Mouse (Mus musculus): ENCODE data around the gene Etv6. TPM values are rescaled to one million over a fixed set of nuclear protein-coding genes. Genes with fewer than 3 reads are reported as not detected.

The Etv6 gene
- polyA plus RNA-seq, 1 experiment = 10.5 TPM

- H3K4me3 ChIP-seq (ENCODE audit: insufficient read depth, low read depth, low read length) = no peak overlapping the region
- peaks cover 15% of the 10 kb centered on the region for H3K4me1 ChIP-seq (ENCODE audit: control insufficient read depth, insufficient read depth, insufficient read length, low read length)
- no peak overlapping the region for H3K27ac ChIP-seq (replicated peaks; ENCODE audit: low read depth, low read length)
Measured at GRCm38 (mm10) chr6:134217747-134218146, 182.2 kb downstream of the Etv6 start.

- Histone ChIP-seq H3K4me1 (ENCODE audit: control insufficient read depth, insufficient read depth, insufficient read length, low read length) (peaks cover 15% of the 10 kb centered on the region), H3K27ac (replicated peaks; ENCODE audit: low read depth, low read length) (no peak overlapping the region), H3K4me3 (ENCODE audit: insufficient read depth, low read depth, low read length) (no peak overlapping the region)
Measured at GRCm38 (mm10) chr6:134218441-134218840, 182.9 kb downstream of the Etv6 start.

DNA sequence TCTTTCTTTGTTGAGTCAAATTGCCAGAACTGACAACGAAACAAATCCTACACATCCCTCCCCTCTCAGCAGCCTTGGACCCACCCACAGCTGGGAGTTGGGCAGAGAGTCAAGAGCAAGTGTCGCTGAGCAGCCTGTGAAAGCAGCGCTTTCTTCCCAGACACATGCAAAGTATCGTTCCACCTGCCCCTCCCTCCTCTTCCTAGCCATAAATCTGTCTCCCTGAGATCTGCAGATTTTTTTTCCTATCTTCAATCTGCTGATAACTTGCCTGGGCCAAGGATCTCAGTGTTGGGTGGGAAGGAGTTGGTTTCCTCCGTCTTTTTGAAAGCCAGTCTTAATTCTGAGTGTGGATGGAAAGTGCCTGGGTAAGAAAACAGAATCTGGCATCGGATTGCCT, 183.9 kb downstream of the Etv6 start:
- peaks cover 15% of the 10 kb centered on the region for H3K4me1 ChIP-seq (ENCODE audit: control insufficient read depth, insufficient read depth, insufficient read length, low read length)
- H3K4me3 ChIP-seq (ENCODE audit: insufficient read depth, low read depth, low read length) = no peak overlapping the region
- 0 out of 2 replicates have a peak overlapping the region, but pooled peaks have one; percentile 70 for H3K27ac ChIP-seq (replicated peaks; ENCODE audit: low read depth, low read length)

DNA sequence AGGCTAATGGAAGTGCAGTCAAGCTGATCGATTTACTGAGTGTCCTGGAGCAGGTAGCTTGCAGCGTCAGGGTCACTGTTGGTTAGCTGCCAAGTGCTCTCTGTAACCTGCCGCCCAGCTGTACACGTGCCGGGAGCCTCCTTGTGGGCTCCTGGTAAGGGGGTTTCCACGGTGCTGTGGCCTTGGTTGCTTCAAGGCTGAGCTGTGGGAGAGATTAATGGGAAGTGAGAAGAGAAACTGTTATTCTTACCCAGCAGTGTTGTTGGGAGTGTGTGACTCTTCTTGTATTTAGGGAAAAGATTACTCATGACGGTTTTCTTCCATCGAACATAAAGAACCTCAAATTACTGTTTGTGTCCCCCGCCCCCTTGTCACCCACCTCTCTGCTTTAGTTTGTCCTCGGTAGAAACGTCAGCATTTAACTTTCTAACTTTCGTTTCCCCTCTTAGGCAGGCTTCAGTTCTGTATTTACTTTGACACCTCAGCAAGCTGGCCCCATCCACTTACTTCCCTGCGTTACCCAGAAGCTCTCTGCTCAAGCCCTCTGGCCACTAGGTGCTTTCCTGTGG, 184.8 kb downstream of the Etv6 start:
- Histone ChIP-seq H3K27ac (replicated peaks; ENCODE audit: low read depth, low read length) (peak overlapping the region; percentile 70), H3K4me1 (ENCODE audit: control insufficient read depth, insufficient read depth, insufficient read length, low read length) (peaks cover 15% of the 10 kb centered on the region), H3K4me3 (ENCODE audit: insufficient read depth, low read depth, low read length) (no peak overlapping the region)

GRCm38 (mm10) chr6:134222248-134222929, 186.9 kb downstream of the Etv6 start:
- peaks cover 15% of the 10 kb centered on the region for H3K4me1 ChIP-seq (ENCODE audit: control insufficient read depth, insufficient read depth, insufficient read length, low read length)
- peak overlapping the region; percentile 42; the same call in 1 of the 2 replicates for H3K27ac ChIP-seq (replicated peaks; ENCODE audit: low read depth, low read length)
- H3K4me3 ChIP-seq (ENCODE audit: insufficient read depth, low read depth, low read length) = no peak overlapping the region

GRCm38 (mm10) chr6:134225564-134225963, 190.1 kb downstream of the Etv6 start:
- no peak overlapping the region for H3K27ac ChIP-seq (replicated peaks; ENCODE audit: low read depth, low read length)
- H3K4me3 ChIP-seq (ENCODE audit: insufficient read depth, low read depth, low read length) = no peak overlapping the region

GRCm38 (mm10) chr6:134226349-134227169, 191.1 kb downstream of the Etv6 start:
- H3K4me1 ChIP-seq (ENCODE audit: control insufficient read depth, insufficient read depth, insufficient read length, low read length) = peaks cover 7% of the 10 kb centered on the region
- no peak overlapping the region for H3K27ac ChIP-seq (replicated peaks; ENCODE audit: low read depth, low read length)
- no peak overlapping the region for H3K4me3 ChIP-seq (ENCODE audit: insufficient read depth, low read depth, low read length)

More at GRCm38 (mm10) chr6:134225564-134225963, 190.1 kb downstream of the Etv6 start:
- H3K4me1 ChIP-seq (ENCODE audit: control insufficient read depth, insufficient read depth, insufficient read length, low read length) = peaks cover 7% of the 10 kb centered on the region

- Histone ChIP-seq H3K4me1 (ENCODE audit: control insufficient read depth, insufficient read depth, insufficient read length, low read length) (no peaks in the 10 kb centered on the region), H3K27ac (replicated peaks; ENCODE audit: low read depth, low read length) (no peak overlapping the region), H3K4me3 (ENCODE audit: insufficient read depth, low read depth, low read length) (no peak overlapping the region)
Measured at GRCm38 (mm10) chr6:134236311-134236710, 200.8 kb downstream of the Etv6 start.

DNA sequence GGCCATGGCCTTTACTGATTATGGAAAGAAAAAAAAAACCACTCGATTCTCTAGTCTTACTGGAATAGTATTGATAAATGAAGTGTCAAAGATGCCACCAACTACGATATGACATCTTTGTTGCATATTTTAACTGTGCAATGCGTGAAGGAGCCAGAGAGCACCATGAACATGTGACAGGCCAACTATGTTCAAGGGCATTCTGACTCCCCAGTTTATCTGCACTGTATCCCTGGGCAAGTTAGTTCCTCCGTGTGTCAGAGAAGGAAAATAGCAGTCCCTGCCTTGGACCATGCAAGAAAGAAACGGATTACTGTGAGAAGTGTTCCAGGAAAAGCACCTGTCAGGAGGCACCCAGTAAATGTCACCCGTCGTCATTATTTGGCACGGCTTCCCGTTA, 203.0 kb downstream of the Etv6 start:
- no peak overlapping the region for H3K27ac ChIP-seq (replicated peaks; ENCODE audit: low read depth, low read length)
- H3K4me3 ChIP-seq (ENCODE audit: insufficient read depth, low read depth, low read length) = no peak overlapping the region
- H3K4me1 ChIP-seq (ENCODE audit: control insufficient read depth, insufficient read depth, insufficient read length, low read length) = peaks cover 6% of the 10 kb centered on the region; the same call in 1 of the 2 replicates

- H3K4me3 ChIP-seq (ENCODE audit: insufficient read depth, low read depth, low read length) = no peak overlapping the region
Measured at GRCm38 (mm10) chr6:134240988-134241387, 205.5 kb downstream of the Etv6 start.

GRCm38 (mm10) chr6:134243119-134243518, 207.6 kb downstream of the Etv6 start:
- H3K4me1 ChIP-seq (ENCODE audit: control insufficient read depth, insufficient read depth, insufficient read length, low read length) = peaks cover 11% of the 10 kb centered on the region; the same call in 1 of the 2 replicates
- H3K27ac ChIP-seq (replicated peaks; ENCODE audit: low read depth, low read length) = peak overlapping the region; percentile 64
- peak overlapping the region; percentile 12 for H3K4me3 ChIP-seq (ENCODE audit: insufficient read depth, low read depth, low read length)

More at GRCm38 (mm10) chr6:134240988-134241387, 205.5 kb downstream of the Etv6 start:
- no peak overlapping the region for H3K27ac ChIP-seq (replicated peaks; ENCODE audit: low read depth, low read length)
- peaks cover 11% of the 10 kb centered on the region; the same call in 1 of the 2 replicates for H3K4me1 ChIP-seq (ENCODE audit: control insufficient read depth, insufficient read depth, insufficient read length, low read length)

GRCm38 (mm10) chr6:134243546-134243945, 208.0 kb downstream of the Etv6 start:
- peak overlapping the region; percentile 64 for H3K27ac ChIP-seq (replicated peaks; ENCODE audit: low read depth, low read length)
- H3K4me3 ChIP-seq (ENCODE audit: insufficient read depth, low read depth, low read length) = peak overlapping the region; percentile 12
- H3K4me1 ChIP-seq (ENCODE audit: control insufficient read depth, insufficient read depth, insufficient read length, low read length) = peaks cover 11% of the 10 kb centered on the region; the same call in 1 of the 2 replicates

- Histone ChIP-seq H3K4me1 (ENCODE audit: control insufficient read depth, insufficient read depth, insufficient read length, low read length) (peaks cover 11% of the 10 kb centered on the region; the same call in 1 of the 2 replicates), H3K4me3 (ENCODE audit: insufficient read depth, low read depth, low read length) (no peak overlapping the region), H3K27ac (replicated peaks; ENCODE audit: low read depth, low read length) (peak overlapping the region; percentile 49)
Measured at GRCm38 (mm10) chr6:134244071-134244470, 208.6 kb downstream of the Etv6 start.

DNA sequence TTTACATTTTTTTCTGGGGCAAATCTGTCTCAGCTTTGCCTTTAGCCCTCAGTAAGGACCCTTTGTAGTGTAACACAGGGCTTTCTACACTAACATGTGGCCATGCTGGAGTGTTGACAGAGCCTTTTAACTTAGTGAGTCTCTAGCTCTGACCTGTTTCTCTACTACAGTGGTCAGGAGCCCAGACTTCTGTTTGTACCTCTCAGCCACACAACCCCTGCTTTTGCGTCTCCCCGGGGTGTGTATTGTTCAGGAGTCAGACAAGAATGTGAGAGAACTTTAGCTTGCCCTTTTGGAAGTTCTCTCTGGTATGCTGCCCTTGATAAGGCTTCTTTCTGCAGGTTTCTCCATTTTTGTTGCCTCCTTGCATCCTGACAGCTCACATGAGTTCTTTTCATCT, 210.6 kb downstream of the Etv6 start:
- Histone ChIP-seq H3K4me3 (ENCODE audit: insufficient read depth, low read depth, low read length) (no peak overlapping the region), H3K27ac (replicated peaks; ENCODE audit: low read depth, low read length) (no peak overlapping the region)

DNA sequence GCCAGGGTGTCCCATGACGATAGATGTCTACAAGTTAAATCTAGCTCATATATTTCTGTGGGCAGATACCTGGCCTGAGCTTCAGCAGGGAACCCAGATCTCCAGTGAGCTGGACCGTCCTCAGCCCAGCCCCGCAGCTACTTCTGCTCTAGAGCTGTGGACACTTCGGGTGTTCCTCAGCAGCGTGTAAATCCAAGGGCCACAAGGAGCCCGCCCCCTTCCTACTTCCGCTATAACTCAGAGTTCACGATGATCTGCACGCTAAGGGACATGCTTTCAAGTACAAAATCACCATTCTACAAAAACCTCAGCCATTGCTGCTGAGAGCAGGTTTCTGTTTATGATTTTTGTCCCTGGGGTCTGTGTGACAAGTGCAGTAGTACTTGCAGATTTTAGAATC, 211.8 kb downstream of the Etv6 start:
- peaks cover 11% of the 10 kb centered on the region; the same call in 1 of the 2 replicates for H3K4me1 ChIP-seq (ENCODE audit: control insufficient read depth, insufficient read depth, insufficient read length, low read length)
- peak overlapping the region; percentile 7; the same call in 1 of the 2 replicates for H3K27ac ChIP-seq (replicated peaks; ENCODE audit: low read depth, low read length)
- no peak overlapping the region for H3K4me3 ChIP-seq (ENCODE audit: insufficient read depth, low read depth, low read length)

More for the DNA sequence above, 210.6 kb downstream of the Etv6 start:
- H3K4me1 ChIP-seq (ENCODE audit: control insufficient read depth, insufficient read depth, insufficient read length, low read length) = peaks cover 11% of the 10 kb centered on the region; the same call in 1 of the 2 replicates

All from brown adipose tissue, adult 24 weeks (tissue).